Mouse (Mus musculus) MEL (cell line): ENCODE data around the gene Ptger3. TPM values are rescaled to one million over a fixed set of nuclear protein-coding genes. Genes with fewer than 3 reads are reported as not detected.

ENCODE experiments used
- polyA plus RNA-seq, 2 experiments: library from polyadenylated mRNA; stranded (reverse) in 1 of 2; unstranded in 1 of 2; fragments of >175 nt in 1 of 2; fragments of >200 nt in 1 of 2; gene quantifications; 2 replicates each; pipeline versions ENCODE4 v1.2.1 to v1.2.4; 2012; ENCODE audit warnings: low replicate concordance in 2 of 2, low read depth in 1 of 2; ENCODE audit not compliant: insufficient read length in 2 of 2, insufficient read depth in 1 of 2, missing spikeins in 1 of 2
- total RNA-seq: library from RNA; depleted of rRNA; stranded (reverse); fragments of 300-350 nt; gene quantifications from 2 replicates; pipeline ENCODE4 v1.2.3, GENCODE M21; 2012; rRNA removed

The Ptger3 gene
- total and polyA plus RNA-seq, 3 experiments: 6.8 to 7.0 TPM; not detected in 1

Other genes with a start within 250 kb of the Ptger3 start
- 96.6 and 98.4 TPM in 2 replicates for gene Zranb2, start 32.7 kb upstream of the Ptger3 start, total RNA-seq
- gene Zranb2, start 32.7 kb upstream of the Ptger3 start, polyA plus RNA-seq: 100 to 1,000 TPM in 1 of 2 experiments, 10 to 100 TPM in 1; 88.0 to 200 TPM